Mouse (Mus musculus): ENCODE measurements around the gene Tex2.

- TF ChIP-seq CTCF (IDR thresholded peaks at IDR 0.05; ENCODE audit: low read depth, low read length) (no peak), GATA1 (IDR thresholded peaks at IDR 0.05; ENCODE audit: borderline replicate concordance, low read length) (no peak), POLR2AphosphoS5 (IDR thresholded peaks at IDR 0.05; ENCODE audit: insufficient replicate concordance, low read depth, low read length) (no peak)
These were observed 34.1 kb downstream of the Tex2 start for GRCm38 (mm10) chr11:106579146-106579545.

Data from G1E (cell line).